Mouse (Mus musculus) midbrain, embryonic 13.5 days (tissue): ENCODE results near the gene Vil1. TPM values are rescaled to one million over a fixed set of nuclear protein-coding genes. Genes with fewer than 3 reads are reported as not detected.

Experiments
- ATAC-seq: fragments of 200-750 bp; cut with Nextera tagmentation; 2 replicates; pipeline ENCODE4 v1.8.0; 2017; ENCODE audit warnings: mild to moderate bottlenecking, moderate TSS enrichment, moderate library complexity
- H3K27ac ChIP-seq: fragments of 300-500 bp; sonication (generic); 2 replicates; pipeline ENCODE4 v1.5.1; 2015; ENCODE audit warnings: inconsistent platforms, mild to moderate bottlenecking, moderate library complexity
- H3K27me3 ChIP-seq: fragments of 300-500 bp; sonication (generic); 2 replicates; pipeline ENCODE4 v1.6.1; 2015; ENCODE audit warnings: mild to moderate bottlenecking, inconsistent platforms
- H3K36me3 ChIP-seq: fragments of 300-500 bp; sonication (generic); 2 replicates; pipeline ENCODE4 v1.6.1; 2015; ENCODE audit warnings: mild to moderate bottlenecking, inconsistent platforms
- H3K4me1 ChIP-seq: fragments of 300-500 bp; sonication (generic); replicated peaks from 2 replicates; pipeline ENCODE4 v1.6.1; 2015; ENCODE audit warnings: inconsistent platforms
- H3K4me2 ChIP-seq: fragments of 300-500 bp; sonication (generic); replicated peaks from 2 replicates; pipeline ENCODE4 v1.6.1; 2015; ENCODE audit warnings: moderate library complexity, mild to moderate bottlenecking, inconsistent platforms
- H3K4me3 ChIP-seq: fragments of 300-500 bp; sonication (generic); replicated peaks from 2 replicates; pipeline ENCODE4 v1.5.1; 2015; ENCODE audit warnings: mild to moderate bottlenecking, inconsistent platforms
- H3K9ac ChIP-seq: fragments of 300-500 bp; sonication (generic); replicated peaks from 2 replicates; pipeline ENCODE4 v1.6.1; 2015; ENCODE audit warnings: mild to moderate bottlenecking, inconsistent platforms
- H3K9me3 ChIP-seq: fragments of 300-500 bp; sonication (generic); 2 replicates; pipeline ENCODE4 v1.6.1; 2016; ENCODE audit warnings: mild to moderate bottlenecking, inconsistent platforms
- WGBS: fragments of 180-500 bp; shearing (Covaris S2); methylation state at CpG from one replicate; pipeline ENCODE4 v1.1.7; 2015; 5-methylcytosine and 5-hydroxymethylcytosine counted together
- polyA plus RNA-seq: library from polyadenylated mRNA; unstranded; fragments of >200 nt; fragmentation: Nextera tagmentation; extraction: Ambion mirVana; gene quantifications from 2 replicates; pipeline ENCODE4 v1.2.1, GENCODE M21; 2015

Vil1 gene
- polyA plus RNA-seq = 0.20 and 0.30 TPM in 2 replicates

DNA sequence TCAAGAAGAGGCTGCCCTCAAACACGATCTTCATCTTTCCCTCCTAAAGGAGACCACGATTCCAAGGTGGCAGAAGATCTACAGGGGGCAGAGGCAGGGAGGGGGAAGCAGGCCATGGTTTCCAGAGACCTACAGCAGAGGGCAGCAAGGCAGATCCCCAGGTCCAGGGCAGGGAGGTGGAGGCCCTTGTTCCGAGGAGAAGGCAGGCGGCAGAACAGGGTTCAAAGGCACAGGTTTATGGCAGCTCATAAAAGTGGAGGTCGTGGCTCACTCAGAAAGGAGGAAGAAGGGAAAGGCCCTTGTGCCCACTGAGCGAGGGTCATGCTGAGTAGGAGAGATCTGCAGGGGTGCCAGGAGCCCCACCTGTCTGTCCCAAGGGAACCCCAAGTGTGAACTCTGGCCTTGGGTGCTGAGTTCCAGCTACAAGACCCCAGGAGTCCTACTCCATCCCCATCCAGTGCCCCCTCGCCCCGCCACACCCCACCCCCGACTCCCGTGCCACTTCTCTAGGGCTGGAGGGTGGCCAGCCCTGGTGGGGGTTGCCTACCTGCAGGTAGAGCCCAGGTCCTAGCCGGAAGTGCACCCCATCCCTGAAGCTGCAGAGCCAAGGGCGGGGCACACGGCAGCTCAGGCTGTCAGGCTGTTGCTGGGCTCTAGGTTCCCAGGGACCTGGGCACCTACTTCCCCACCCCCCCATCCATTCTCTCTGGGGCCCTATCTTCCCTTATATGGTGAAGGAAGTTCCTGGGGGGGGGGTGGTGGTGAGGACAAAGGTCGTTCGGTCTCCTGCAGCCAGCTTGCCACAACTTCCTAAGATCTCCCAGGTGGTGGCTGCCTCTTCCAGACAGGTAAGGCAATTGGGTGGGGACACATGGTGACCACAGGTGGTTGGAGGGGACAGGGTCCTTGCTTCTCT is at the start of gene Vil1:
Gene Vil1 (plus strand): TSS at position 788 of the 916 bp plus-strand sequence.
- Histone ChIP-seq H3K27me3 (no peaks in the 10 kb centered on the region), H3K9me3 (no peaks in the 10 kb centered on the region), H3K36me3 (no peaks in the 10 kb centered on the region), H3K27ac (no peak within 1 kb of the TSS), H3K4me1 (no peaks in the 10 kb centered on the region), H3K4me3 (no peak within 1 kb of the TSS), H3K4me2 (no peak within 1 kb of the TSS), H3K9ac (no peak within 1 kb of the TSS)
- no peak for ATAC-seq
- 68% methylated on average over 15 of the region's 15 CpGs for WGBS

DNA sequence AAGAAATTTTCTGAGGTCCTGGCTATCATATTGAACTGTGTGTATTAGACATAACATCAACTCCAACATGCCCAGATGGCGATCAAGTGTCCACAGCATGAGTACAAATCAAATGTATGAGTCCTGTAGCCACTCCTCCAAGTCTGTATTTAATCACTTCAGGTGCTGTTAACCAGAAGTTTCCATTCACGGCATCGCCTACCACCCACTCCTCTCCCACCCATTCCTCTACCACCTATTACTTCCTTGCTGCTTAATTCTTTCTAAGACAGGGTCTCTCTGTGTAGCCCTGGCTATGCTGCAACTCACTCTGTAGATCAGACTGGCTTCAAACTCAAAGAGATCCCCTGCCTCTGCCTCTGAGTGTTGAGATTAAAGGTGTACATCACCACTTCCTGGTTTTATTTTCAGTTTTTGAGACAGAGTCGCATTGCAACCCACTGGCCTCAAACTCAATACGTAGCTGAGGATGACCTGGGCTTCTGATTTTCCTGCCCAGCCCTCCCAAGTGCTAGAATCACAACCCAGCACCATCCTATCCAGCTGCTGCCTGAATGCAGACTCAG is 49.1 kb upstream of the Vil1 start:
- H3K4me1 ChIP-seq = no peaks in the 10 kb centered on the region
- no peaks in the 10 kb centered on the region for H3K36me3 ChIP-seq
- no peaks in the 10 kb centered on the region for H3K27me3 ChIP-seq
- no peak for ATAC-seq
- no peak overlapping the region for H3K27ac ChIP-seq
- H3K9me3 ChIP-seq = no peaks in the 10 kb centered on the region
- no peak overlapping the region for H3K4me3 ChIP-seq
- H3K4me2 ChIP-seq = no peak overlapping the region
- 91% methylated on average over 5 of the region's 5 CpGs for whole genome bisulfite sequencing
- H3K9ac ChIP-seq = no peak overlapping the region

DNA sequence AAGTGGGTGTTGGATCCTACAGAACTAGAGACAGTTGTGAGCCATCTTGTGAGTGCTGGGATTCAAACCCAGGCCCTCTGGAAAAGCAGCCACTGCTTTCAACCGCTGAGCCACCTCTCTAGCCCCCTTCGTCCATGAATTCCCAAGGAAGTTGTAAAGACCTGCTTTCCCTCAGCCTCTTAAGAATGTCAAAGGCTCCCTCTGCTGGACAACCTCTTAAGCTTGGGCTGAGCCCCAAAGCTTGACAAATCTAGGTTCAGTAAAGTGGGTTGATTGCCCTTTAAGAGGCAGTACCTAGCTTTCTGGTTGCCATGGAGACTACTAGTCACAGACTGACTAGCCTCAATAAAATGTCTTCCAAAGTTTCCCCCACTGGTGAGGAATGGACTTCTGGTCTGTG is 47.4 kb upstream of the Vil1 start, which contains the start of gene Catip:
Gene Catip (plus strand): TSS at position 297 of the 400 bp plus-strand sequence.
- H3K4me1 ChIP-seq = no peaks in the 10 kb centered on the region
- H3K9ac ChIP-seq = no peak within 1 kb of the TSS
- H3K9me3 ChIP-seq = no peaks in the 10 kb centered on the region
- no peaks in the 10 kb centered on the region for H3K36me3 ChIP-seq
- no peaks in the 10 kb centered on the region for H3K27me3 ChIP-seq
- 2% methylated on average over 2 of the region's 2 CpGs for WGBS
- no peak within 1 kb of the TSS for H3K27ac ChIP-seq
- no peak within 1 kb of the TSS for H3K4me2 ChIP-seq
- no peak within 1 kb of the TSS for H3K4me3 ChIP-seq
- ATAC-seq = peak; percentile 71

DNA sequence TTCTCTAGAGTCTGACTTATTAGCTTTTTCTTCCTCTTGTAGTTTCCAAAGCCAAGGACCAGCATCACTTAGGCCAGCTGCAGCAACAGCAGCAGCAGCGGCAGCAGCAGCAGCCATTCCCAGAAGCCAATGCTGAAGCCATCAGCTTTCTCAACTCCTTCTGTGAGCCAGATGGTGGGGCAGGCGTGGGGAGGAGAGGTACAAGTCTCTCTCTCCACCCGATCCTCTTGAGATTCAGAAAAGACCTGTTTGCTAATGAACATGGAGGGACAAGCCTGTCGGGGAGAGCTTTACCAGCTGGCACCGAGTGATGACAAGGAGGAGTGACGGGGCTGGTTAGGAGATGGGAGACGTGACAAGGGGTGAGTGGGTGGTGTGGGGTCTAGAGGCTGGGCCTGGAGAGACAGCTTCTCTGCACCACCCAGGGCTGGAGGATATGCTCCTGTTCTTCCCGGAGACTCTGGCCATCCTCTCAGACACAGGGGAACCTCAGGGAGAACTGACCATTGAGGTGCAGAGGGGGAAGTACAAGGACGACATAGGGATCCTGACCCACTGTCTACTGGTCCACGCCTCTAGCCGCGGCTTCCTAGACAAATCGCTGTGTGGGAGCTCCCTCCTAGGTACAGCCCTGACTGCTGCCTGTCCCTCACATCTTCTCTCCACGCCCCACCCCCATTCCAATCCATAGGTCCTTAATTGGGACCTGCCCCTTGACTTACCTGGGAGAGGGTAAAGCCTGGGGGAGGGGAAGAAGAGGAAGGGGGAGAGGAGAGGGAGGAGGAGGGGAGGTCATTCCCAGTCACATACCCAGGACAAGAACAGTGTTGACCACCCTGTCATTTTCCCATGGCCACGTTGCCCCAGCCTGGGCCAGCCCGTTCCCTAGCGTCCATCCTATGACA is 46.6 kb upstream of the Vil1 start:
- peak; percentile 50 for ATAC-seq
- H3K27ac ChIP-seq = no peak overlapping the region
- no peak overlapping the region for H3K9ac ChIP-seq
- peaks cover 7% of the 10 kb centered on the region for H3K27me3 ChIP-seq
- H3K4me1 ChIP-seq = no peaks in the 10 kb centered on the region
- 70% methylated on average over 17 of the region's 17 CpGs for WGBS
- H3K4me3 ChIP-seq = no peak overlapping the region
- no peaks in the 10 kb centered on the region for H3K9me3 ChIP-seq
- no peaks in the 10 kb centered on the region for H3K36me3 ChIP-seq
- H3K4me2 ChIP-seq = no peak overlapping the region

- H3K4me1 ChIP-seq = peaks cover 5% of the 10 kb centered on the region; the same call in 1 of the 2 replicates
- WGBS = 81% methylated on average over 5 of the region's 5 CpGs
Observed at GRCm38 (mm10) chr1:74363437-74363836, 45.7 kb upstream of the Vil1 start.

DNA sequence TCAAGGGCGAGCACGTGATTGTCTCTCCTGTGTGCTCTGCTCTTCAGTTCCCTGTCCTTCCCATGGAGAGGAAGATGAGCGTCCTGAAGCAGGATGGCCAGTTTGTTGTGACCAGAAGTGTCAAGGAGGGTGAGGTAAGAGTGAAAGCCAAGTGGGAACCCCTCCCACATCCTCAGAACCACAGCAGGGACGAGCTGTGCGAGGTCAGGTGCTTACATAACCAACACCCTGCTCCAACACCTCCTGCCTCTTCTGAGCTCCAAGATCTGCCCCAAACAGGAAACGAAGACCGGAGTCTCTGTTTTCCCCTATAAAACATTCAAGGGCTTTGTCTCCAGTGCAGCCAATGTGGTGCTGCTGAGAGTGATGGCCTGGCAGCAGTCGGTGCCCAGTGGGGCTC is 44.9 kb upstream of the Vil1 start:
- H3K4me3 ChIP-seq = no peak overlapping the region
- H3K4me1 ChIP-seq = peaks cover 5% of the 10 kb centered on the region; the same call in 1 of the 2 replicates
- H3K36me3 ChIP-seq = no peaks in the 10 kb centered on the region
- no peak for ATAC-seq
- H3K27ac ChIP-seq = no peak overlapping the region
- no peaks in the 10 kb centered on the region for H3K9me3 ChIP-seq
- H3K9ac ChIP-seq = no peak overlapping the region
- H3K4me2 ChIP-seq = no peak overlapping the region
- peaks cover 15% of the 10 kb centered on the region for H3K27me3 ChIP-seq
- 80% methylated on average over 8 of the region's 8 CpGs for WGBS

More at GRCm38 (mm10) chr1:74363437-74363836, 45.7 kb upstream of the Vil1 start:
- ATAC-seq = no peak
- no peak overlapping the region for H3K4me3 ChIP-seq
- H3K9me3 ChIP-seq = no peaks in the 10 kb centered on the region
- no peak overlapping the region for H3K27ac ChIP-seq
- H3K27me3 ChIP-seq = peaks cover 15% of the 10 kb centered on the region
- no peaks in the 10 kb centered on the region for H3K36me3 ChIP-seq
- no peak overlapping the region for H3K9ac ChIP-seq
- H3K4me2 ChIP-seq = no peak overlapping the region

DNA sequence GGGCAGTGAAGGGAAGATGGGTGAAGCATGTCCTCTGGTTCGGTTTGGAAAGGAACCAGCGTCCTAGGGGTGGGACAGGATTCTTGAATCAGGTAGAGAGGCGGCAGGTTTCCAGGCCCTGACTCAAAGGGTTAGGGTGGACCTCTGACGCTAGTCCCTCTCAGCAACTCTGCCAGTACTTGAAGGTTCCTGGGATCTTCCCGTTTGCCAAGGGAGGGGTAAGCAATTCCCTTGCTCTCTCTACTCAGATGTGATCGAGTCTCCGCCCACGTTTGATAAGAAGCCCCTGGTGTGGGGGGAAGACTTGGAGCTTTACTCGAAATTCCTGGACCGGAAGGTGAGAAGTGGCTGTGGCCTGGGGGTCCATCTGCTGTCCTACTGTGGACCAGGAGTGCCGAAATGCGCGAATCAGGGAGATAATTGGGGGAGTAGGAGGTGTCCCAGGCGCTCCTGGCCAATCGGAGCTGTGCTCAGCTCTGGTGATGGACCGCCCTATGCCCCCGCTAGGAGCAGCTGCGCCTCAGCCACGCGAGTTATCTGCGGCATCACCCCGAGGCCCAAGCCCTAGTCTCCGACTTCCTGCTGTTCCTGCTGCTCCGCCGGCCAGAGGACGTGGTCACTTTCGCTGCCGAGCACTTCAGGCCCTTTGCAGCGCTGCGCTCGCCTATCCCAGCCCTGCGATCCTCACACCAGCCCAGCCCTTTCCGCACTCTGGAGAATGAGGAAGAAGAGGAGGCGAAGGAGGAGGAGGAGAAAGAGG is 41.1 kb upstream of the Vil1 start:
- Histone ChIP-seq H3K4me2 (peak overlapping the region; percentile 56), H3K36me3 (no peaks in the 10 kb centered on the region), H3K4me3 (peak overlapping the region; percentile 30), H3K27ac (no peak overlapping the region), H3K27me3 (peaks cover 15% of the 10 kb centered on the region), H3K9me3 (no peaks in the 10 kb centered on the region), H3K9ac (peak overlapping the region; percentile 48; the same call in 1 of the 2 replicates), H3K4me1 (peaks cover 5% of the 10 kb centered on the region; the same call in 1 of the 2 replicates)
- ATAC-seq = peak; percentile 68; the same call in 1 of the 2 replicates
- WGBS = 22% methylated on average over 34 of the region's 34 CpGs

DNA sequence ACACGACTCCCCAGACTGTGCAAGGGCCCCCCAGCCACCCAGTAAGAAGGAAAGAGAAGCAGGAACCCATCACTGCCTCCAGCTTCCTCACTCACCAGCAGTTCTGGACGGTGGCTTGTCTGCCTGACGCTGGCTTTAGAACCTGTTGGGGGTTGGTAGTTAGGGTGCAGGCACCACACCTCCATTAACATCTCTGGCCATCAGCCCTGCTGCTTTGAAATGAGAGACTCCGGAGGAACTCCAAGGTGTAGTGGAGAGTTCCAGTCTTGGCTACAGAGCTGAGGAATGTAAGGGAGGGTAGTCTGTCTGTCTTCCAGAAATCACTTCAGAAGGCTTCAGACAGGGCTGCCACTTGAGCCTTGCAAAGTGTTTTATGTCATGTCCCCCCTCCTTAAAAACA is 39.1 kb upstream of the Vil1 start:
- WGBS = 45% methylated on average over 4 of the region's 4 CpGs

DNA sequence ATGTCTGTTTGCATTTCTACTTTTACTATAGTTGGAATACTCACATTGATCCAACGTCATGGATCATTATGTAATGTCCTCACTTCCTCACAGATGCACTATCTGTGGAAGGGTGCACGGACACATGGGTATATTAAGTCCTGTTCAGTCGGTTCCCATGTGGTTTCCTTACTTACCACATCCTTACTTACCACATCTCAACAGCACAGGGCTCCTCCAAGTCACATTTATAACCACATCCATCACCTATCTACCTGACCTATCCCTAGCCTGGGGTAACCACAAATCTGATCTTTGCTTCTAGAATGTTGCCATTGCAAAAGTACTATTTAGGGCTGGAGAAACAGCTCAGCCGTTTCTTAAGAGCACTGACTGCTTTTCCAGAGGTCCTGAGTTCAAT is 35.8 kb upstream of the Vil1 start:
- H3K27ac ChIP-seq = no peak overlapping the region

More for the DNA sequence above, 39.1 kb upstream of the Vil1 start:
- Histone ChIP-seq H3K27me3 (peaks cover 15% of the 10 kb centered on the region), H3K4me3 (no peak overlapping the region), H3K36me3 (no peaks in the 10 kb centered on the region), H3K4me1 (peaks cover 5% of the 10 kb centered on the region; the same call in 1 of the 2 replicates), H3K27ac (no peak overlapping the region), H3K9ac (no peak overlapping the region), H3K9me3 (no peaks in the 10 kb centered on the region), H3K4me2 (no peak overlapping the region)
- ATAC-seq = no peak

DNA sequence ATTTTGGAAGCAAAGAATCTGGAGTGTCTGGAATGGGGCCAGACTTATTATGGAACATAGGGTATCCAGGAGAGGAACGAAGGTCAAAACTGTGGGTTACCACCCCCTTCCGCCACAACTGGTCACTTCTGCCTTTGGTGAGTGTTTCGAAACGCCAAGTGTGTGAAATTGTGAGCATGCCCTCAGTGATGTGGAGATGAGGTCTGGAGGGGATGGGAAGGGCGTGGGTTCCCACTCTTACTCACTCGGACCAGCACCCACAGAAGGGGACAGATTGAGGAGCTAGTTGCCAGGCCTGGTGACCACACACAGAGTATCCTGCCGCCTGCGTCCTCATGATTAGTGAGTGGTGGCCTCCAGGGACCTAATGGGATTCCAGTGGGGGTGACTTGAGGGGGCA is 34.2 kb upstream of the Vil1 start, which contains the start of gene Slc11a1:
Gene Slc11a1 (plus strand): TSS at position 216 of the 400 bp plus-strand sequence.
- no peaks in the 10 kb centered on the region for H3K27me3 ChIP-seq
- 73% methylated on average over 8 of the region's 8 CpGs for WGBS
- no peaks in the 10 kb centered on the region for H3K4me1 ChIP-seq
- no peaks in the 10 kb centered on the region for H3K36me3 ChIP-seq
- no peak for ATAC-seq
- no peak within 1 kb of the TSS for H3K9ac ChIP-seq
- no peak within 1 kb of the TSS for H3K27ac ChIP-seq
- H3K9me3 ChIP-seq = no peaks in the 10 kb centered on the region
- no peak within 1 kb of the TSS for H3K4me3 ChIP-seq
- no peak within 1 kb of the TSS for H3K4me2 ChIP-seq

More for the DNA sequence above, 35.8 kb upstream of the Vil1 start:
- Histone ChIP-seq H3K9ac (no peak overlapping the region), H3K4me1 (peaks cover 1% of the 10 kb centered on the region; the same call in 1 of the 2 replicates), H3K4me2 (no peak overlapping the region), H3K9me3 (no peaks in the 10 kb centered on the region), H3K4me3 (no peak overlapping the region), H3K27me3 (no peaks in the 10 kb centered on the region), H3K36me3 (no peaks in the 10 kb centered on the region)
- ATAC-seq = no peak
- WGBS = 86% methylated on average over 4 of the region's 4 CpGs

GRCm38 (mm10) chr1:74375561-74375960 is 33.6 kb upstream of the Vil1 start:
- Histone ChIP-seq H3K9me3 (no peaks in the 10 kb centered on the region), H3K36me3 (no peaks in the 10 kb centered on the region), H3K4me2 (no peak overlapping the region), H3K27ac (no peak overlapping the region), H3K4me1 (no peaks in the 10 kb centered on the region), H3K9ac (no peak overlapping the region), H3K27me3 (no peaks in the 10 kb centered on the region), H3K4me3 (no peak overlapping the region)
- ATAC-seq = no peak
- WGBS = 75% methylated on average over 10 of the region's 10 CpGs
